Mouse (Mus musculus) megakaryocyte, embryonic 14.5 days (primary cell): ENCODE measurements around the gene Itgb7. TPM values are rescaled to one million over a fixed set of nuclear protein-coding genes. Genes with fewer than 3 reads are reported as not detected.

Experiments used
- H3K27me3 ChIP-seq: replicated peaks from 2 replicates; pipeline ENCODE3; 2012; ENCODE audit warnings: inconsistent platforms
- H3K36me3 ChIP-seq: replicated peaks from 2 replicates; pipeline ENCODE3; 2012; ENCODE audit warnings: low read length, inconsistent platforms, mixed read lengths
- H3K4me1 ChIP-seq: 2 replicates; pipeline ENCODE4 v1.6.1; 2012; ENCODE audit warnings: inconsistent platforms
- H3K4me3 ChIP-seq: replicated peaks from 2 replicates; pipeline ENCODE3; 2012; ENCODE audit warnings: moderate library complexity, mild to moderate bottlenecking, inconsistent platforms
- H3K9me3 ChIP-seq: 2 replicates; pipeline ENCODE4 v1.6.1; 2012; ENCODE audit warnings: inconsistent platforms
- FLI1 ChIP-seq: IDR thresholded peaks from 2 replicates; pipeline ENCODE4 v1.6.1; 2012; ENCODE audit warnings: low read length, inconsistent platforms, mixed read lengths
- GATA1 ChIP-seq: IDR thresholded peaks from 3 replicates; pipeline ENCODE4 v1.6.1; 2012; ENCODE audit warnings: mixed read lengths, low read length, inconsistent platforms, borderline replicate concordance
- polyA plus RNA-seq: library from polyadenylated mRNA; stranded (reverse); fragments of >175 nt; gene quantifications from 2 replicates; pipeline ENCODE4 v1.2.3, GENCODE M21; 2012; ENCODE audit warnings: low replicate concordance; ENCODE audit not compliant: insufficient read depth

Gene Itgb7
- polyA plus RNA-seq, 1 experiment, result 19.9 TPM

- TF ChIP-seq GATA1, result no peak
- no peak for TF ChIP-seq FLI1
- Histone ChIP-seq H3K36me3 (no peaks in the 10 kb centered on the region), H3K4me3 (no peak overlapping the region), H3K9me3 (no peaks in the 10 kb centered on the region), H3K27me3 (peaks cover 39% of the 10 kb centered on the region), H3K4me1 (peaks cover 22% of the 10 kb centered on the region)
Measured at GRCm38 (mm10) chr15:102195373-102195772, 36.4 kb downstream of the Itgb7 start.

DNA sequence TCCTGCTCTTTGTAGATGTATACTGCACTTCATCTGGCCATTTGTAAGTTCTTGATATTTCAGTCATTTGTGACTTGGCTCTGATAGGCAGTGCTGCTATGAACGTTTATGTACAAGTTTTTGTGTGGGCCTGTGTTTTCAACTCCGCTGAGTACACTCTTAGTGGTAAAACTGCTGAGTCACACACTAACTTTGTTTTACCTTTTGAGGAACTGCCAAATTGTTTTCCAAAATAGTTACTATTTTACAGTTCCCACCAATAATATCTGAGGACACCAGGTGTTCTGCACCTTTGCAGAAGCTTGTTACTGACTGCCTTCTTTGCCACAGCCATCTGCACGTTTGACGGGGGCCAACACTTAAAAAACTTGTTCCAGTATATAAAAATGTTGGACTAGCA, 37.3 kb downstream of the Itgb7 start:
- no peaks in the 10 kb centered on the region for H3K36me3 ChIP-seq

DNA sequence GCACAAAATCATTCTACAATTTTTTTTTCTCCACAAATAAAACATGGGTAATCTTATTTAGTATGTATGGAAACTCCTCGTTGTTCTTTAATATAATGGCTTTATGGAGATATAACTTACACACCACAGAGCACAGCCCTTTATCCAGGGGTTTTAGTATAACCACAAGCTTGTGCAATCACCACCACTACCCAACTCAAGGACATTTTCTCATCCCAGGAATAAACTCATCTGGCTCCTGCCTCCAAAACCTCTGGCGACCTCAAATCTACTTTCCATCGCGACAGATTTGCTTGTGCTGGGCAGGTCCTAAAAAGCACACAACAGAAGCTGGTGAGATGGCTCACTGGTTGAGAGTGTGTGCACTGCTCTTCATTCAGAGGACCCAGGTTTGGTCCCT, 38.1 kb downstream of the Itgb7 start:
- H3K4me1 ChIP-seq, result peaks cover 18% of the 10 kb centered on the region
- no peak for TF ChIP-seq FLI1
- TF ChIP-seq GATA1, result no peak
- H3K36me3 ChIP-seq, result no peaks in the 10 kb centered on the region
- H3K27me3 ChIP-seq, result peaks cover 50% of the 10 kb centered on the region
- no peaks in the 10 kb centered on the region for H3K9me3 ChIP-seq
- no peak overlapping the region for H3K4me3 ChIP-seq

More for the DNA sequence above, 37.3 kb downstream of the Itgb7 start:
- peaks cover 22% of the 10 kb centered on the region for H3K4me1 ChIP-seq
- H3K4me3 ChIP-seq, result no peak overlapping the region
- no peaks in the 10 kb centered on the region for H3K9me3 ChIP-seq
- TF ChIP-seq FLI1 (no peak), GATA1 (no peak)
- H3K27me3 ChIP-seq, result peaks cover 49% of the 10 kb centered on the region

DNA sequence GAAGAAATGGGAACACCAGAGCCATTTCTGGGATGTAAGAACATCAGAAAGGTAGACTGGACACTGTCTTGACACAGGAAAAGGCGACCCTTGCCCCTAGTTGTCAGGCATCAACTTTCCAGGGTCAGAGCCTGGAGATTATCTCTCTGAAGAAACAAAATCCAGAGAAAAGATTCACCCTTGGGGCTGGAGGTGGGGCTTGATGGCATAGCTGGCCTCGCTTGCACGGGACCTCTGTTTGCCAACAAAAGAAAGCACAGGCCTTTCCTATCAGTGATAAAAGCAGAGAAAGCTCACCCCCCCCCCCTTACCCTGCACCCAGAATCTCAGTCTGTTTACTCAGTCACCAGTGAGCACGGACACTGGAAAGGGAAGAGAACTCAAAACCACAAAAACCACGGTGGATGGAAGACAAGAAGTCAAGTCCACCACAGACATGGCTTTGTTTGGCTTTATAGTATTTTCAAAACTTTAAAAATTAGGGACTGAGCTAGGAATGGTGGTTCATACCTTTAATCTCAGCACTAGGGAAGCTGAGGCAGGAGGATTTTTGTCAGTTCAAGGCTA, 38.8 kb downstream of the Itgb7 start:
- no peaks in the 10 kb centered on the region for H3K36me3 ChIP-seq
- peaks cover 58% of the 10 kb centered on the region for H3K27me3 ChIP-seq
- no peak overlapping the region for H3K4me3 ChIP-seq
- TF ChIP-seq FLI1 (no peak), GATA1 (no peak)
- H3K4me1 ChIP-seq, result peaks cover 18% of the 10 kb centered on the region
- H3K9me3 ChIP-seq, result no peaks in the 10 kb centered on the region

DNA sequence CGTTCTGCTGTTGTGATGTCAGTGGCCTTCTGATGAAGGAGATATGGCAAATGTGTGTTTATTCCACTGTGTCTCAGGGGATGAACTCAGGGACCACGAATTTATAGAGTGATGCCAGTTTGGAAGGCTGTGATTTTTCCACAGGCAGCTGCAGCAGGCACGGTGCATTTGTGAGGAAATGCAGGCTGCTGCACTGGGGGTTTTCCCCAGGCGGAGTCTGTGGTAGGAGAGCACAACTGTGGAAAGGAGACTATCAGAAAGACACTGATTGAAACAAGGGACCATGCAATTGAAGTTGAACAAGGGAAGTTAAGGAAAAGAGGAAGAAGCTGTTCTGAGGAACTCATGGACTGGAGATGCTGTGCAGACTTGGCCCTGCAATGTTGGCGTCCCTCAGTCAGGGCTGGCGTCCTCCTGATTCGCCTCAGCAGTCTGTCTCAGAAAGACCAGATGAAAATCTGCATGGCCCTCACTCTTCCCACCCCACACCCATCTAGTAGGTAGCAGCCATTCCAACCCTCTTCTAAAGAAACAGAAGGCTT, 39.4 kb downstream of the Itgb7 start:
- TF ChIP-seq GATA1 (no peak), FLI1 (no peak)
- peaks cover 18% of the 10 kb centered on the region for H3K4me1 ChIP-seq

GRCm38 (mm10) chr15:102191699-102192098, 40.0 kb downstream of the Itgb7 start:
- H3K4me1 ChIP-seq, result peaks cover 18% of the 10 kb centered on the region
- TF ChIP-seq GATA1, result no peak
- TF ChIP-seq FLI1, result no peak
- H3K4me3 ChIP-seq, result no peak overlapping the region
- no peaks in the 10 kb centered on the region for H3K36me3 ChIP-seq
- no peaks in the 10 kb centered on the region for H3K9me3 ChIP-seq
- peaks cover 61% of the 10 kb centered on the region for H3K27me3 ChIP-seq

More for the DNA sequence above, 39.4 kb downstream of the Itgb7 start:
- peaks cover 61% of the 10 kb centered on the region for H3K27me3 ChIP-seq
- H3K36me3 ChIP-seq, result no peaks in the 10 kb centered on the region
- no peaks in the 10 kb centered on the region for H3K9me3 ChIP-seq
- H3K4me3 ChIP-seq, result no peak overlapping the region

GRCm38 (mm10) chr15:102188883-102189282, 42.9 kb downstream of the Itgb7 start:
- no peak overlapping the region for H3K4me3 ChIP-seq
- H3K4me1 ChIP-seq, result peaks cover 8% of the 10 kb centered on the region
- TF ChIP-seq FLI1 (no peak), GATA1 (no peak)
- no peaks in the 10 kb centered on the region for H3K9me3 ChIP-seq
- H3K36me3 ChIP-seq, result peaks cover 5% of the 10 kb centered on the region
- H3K27me3 ChIP-seq, result peaks cover 75% of the 10 kb centered on the region

- Histone ChIP-seq H3K36me3 (peaks cover 5% of the 10 kb centered on the region), H3K27me3 (peaks cover 77% of the 10 kb centered on the region), H3K4me3 (no peak overlapping the region), H3K4me1 (peaks cover 4% of the 10 kb centered on the region; the same call in 1 of the 2 replicates), H3K9me3 (no peaks in the 10 kb centered on the region)
- no peak for TF ChIP-seq FLI1
- TF ChIP-seq GATA1, result no peak
Measured at GRCm38 (mm10) chr15:102188096-102188495, 43.6 kb downstream of the Itgb7 start.

GRCm38 (mm10) chr15:102186239-102186638, 45.5 kb downstream of the Itgb7 start:
- no peak for TF ChIP-seq FLI1
- TF ChIP-seq GATA1, result no peak
- H3K4me1 ChIP-seq, result no peaks in the 10 kb centered on the region
- no peaks in the 10 kb centered on the region for H3K9me3 ChIP-seq
- H3K36me3 ChIP-seq, result peaks cover 5% of the 10 kb centered on the region
- peaks cover 61% of the 10 kb centered on the region for H3K27me3 ChIP-seq
- no peak overlapping the region for H3K4me3 ChIP-seq

DNA sequence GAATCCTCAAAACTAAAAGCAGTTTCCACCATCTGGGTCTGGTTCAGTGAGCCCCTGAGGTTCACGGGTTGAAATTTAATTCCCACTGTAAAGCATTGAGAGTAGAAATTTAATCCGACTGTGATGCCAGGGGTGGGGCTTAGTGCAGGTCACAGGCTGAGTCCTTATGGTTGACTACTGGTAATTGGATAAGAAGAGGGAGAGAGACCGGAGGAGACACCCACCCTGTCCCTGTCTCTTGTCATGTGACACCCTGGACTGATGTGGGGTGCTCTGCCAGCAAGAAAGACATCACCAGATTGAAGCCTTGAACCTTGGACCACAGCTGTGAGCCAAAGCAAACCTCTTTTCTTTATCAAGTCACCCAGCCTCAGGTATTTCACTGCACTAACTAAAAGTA, 48.7 kb downstream of the Itgb7 start:
- Histone ChIP-seq H3K36me3 (peaks cover 9% of the 10 kb centered on the region), H3K9me3 (no peaks in the 10 kb centered on the region), H3K4me1 (peaks cover 10% of the 10 kb centered on the region), H3K27me3 (peaks cover 55% of the 10 kb centered on the region), H3K4me3 (no peak overlapping the region)
- TF ChIP-seq GATA1, result no peak
